Mouse (Mus musculus): ENCODE measurements around the gene Klk1b3. TPM values are rescaled to one million over a fixed set of nuclear protein-coding genes. Genes with fewer than 3 reads are reported as not detected.

Klk1b3 gene
- polyA plus RNA-seq, 1 experiment from 2014 or later: not detected

Other genes with a start within 250 kb of the Klk1b3 start
- gene Klk1b8, start 247.5 kb upstream of the Klk1b3 start, polyA plus RNA-seq (2015; fragmentation: Nextera tagmentation; extraction: Ambion mirVana): not detected in 2 replicates
- gene Klk1b1, start 231.4 kb upstream of the Klk1b3 start, polyA plus RNA-seq (2015; fragmentation: Nextera tagmentation; extraction: Ambion mirVana): not detected in 2 replicates
- not detected in 2 replicates for gene Klk1b9, start 222.1 kb upstream of the Klk1b3 start, polyA plus RNA-seq (2015; fragmentation: Nextera tagmentation; extraction: Ambion mirVana)
- gene Klk1b11, start 202.3 kb upstream of the Klk1b3 start, polyA plus RNA-seq (2015; fragmentation: Nextera tagmentation; extraction: Ambion mirVana): not detected in 2 replicates
- gene Klk1b26, start 186.0 kb upstream of the Klk1b3 start, polyA plus RNA-seq (2015; fragmentation: Nextera tagmentation; extraction: Ambion mirVana): 0.12 and 0.14 TPM in 2 replicates
- not detected in 2 replicates for gene Klk1b27, start 145.9 kb upstream of the Klk1b3 start, polyA plus RNA-seq (2015; fragmentation: Nextera tagmentation; extraction: Ambion mirVana)
- not detected in 2 replicates for gene Klk1b21, start 95.9 kb upstream of the Klk1b3 start, polyA plus RNA-seq (2015; fragmentation: Nextera tagmentation; extraction: Ambion mirVana)
- not detected in 2 replicates for gene Klk1b22, start 85.5 kb upstream of the Klk1b3 start, polyA plus RNA-seq (2015; fragmentation: Nextera tagmentation; extraction: Ambion mirVana)
- not detected in 2 replicates for gene Klk1b16, start 61.4 kb upstream of the Klk1b3 start, polyA plus RNA-seq (2015; fragmentation: Nextera tagmentation; extraction: Ambion mirVana)
- gene Klk1b24, start 10.0 kb upstream of the Klk1b3 start, polyA plus RNA-seq (2015; fragmentation: Nextera tagmentation; extraction: Ambion mirVana): not detected in 2 replicates
- not detected in 2 replicates for gene Klk1b4, start 9.2 kb downstream of the Klk1b3 start, polyA plus RNA-seq (2015; fragmentation: Nextera tagmentation; extraction: Ambion mirVana)
- gene Klk1b5, start 17.8 kb downstream of the Klk1b3 start, polyA plus RNA-seq (2015; fragmentation: Nextera tagmentation; extraction: Ambion mirVana): not detected in 2 replicates
- 0.16 TPM in 1 of 2 replicates, not detected in the other for gene Klk1, start 27.2 kb downstream of the Klk1b3 start, polyA plus RNA-seq (2015; fragmentation: Nextera tagmentation; extraction: Ambion mirVana)
- gene Gm36864, start 38.0 kb downstream of the Klk1b3 start, polyA plus RNA-seq (2015; fragmentation: Nextera tagmentation; extraction: Ambion mirVana): 0.07 TPM in 1 of 2 replicates, not detected in the other
- 0.94 and 1.2 TPM in 2 replicates for gene 1700028J19Rik, start 48.5 kb downstream of the Klk1b3 start, polyA plus RNA-seq (2015; fragmentation: Nextera tagmentation; extraction: Ambion mirVana)
- gene 2410002F23Rik, start 48.5 kb downstream of the Klk1b3 start, polyA plus RNA-seq (2015; fragmentation: Nextera tagmentation; extraction: Ambion mirVana): 28.0 and 30.3 TPM in 2 replicates
- gene Acp4, start 59.2 kb downstream of the Klk1b3 start, polyA plus RNA-seq (2015; fragmentation: Nextera tagmentation; extraction: Ambion mirVana): 0.14 TPM in 1 of 2 replicates, not detected in the other
- not detected in 2 replicates for gene Gm15517, start 63.3 kb downstream of the Klk1b3 start, polyA plus RNA-seq (2015; fragmentation: Nextera tagmentation; extraction: Ambion mirVana)
- gene Clec11a, start 108.7 kb downstream of the Klk1b3 start, polyA plus RNA-seq (2015; fragmentation: Nextera tagmentation; extraction: Ambion mirVana): 0.54 and 0.63 TPM in 2 replicates
- 0.05 and 0.06 TPM in 2 replicates for gene Shank1, start 112.1 kb downstream of the Klk1b3 start, polyA plus RNA-seq (2015; fragmentation: Nextera tagmentation; extraction: Ambion mirVana)
- gene Syt3, start 185.9 kb downstream of the Klk1b3 start, polyA plus RNA-seq (2015; fragmentation: Nextera tagmentation; extraction: Ambion mirVana): not detected in 2 replicates
- gene 1700008O03Rik, start 187.6 kb downstream of the Klk1b3 start, polyA plus RNA-seq (2015; fragmentation: Nextera tagmentation; extraction: Ambion mirVana): 0.16 TPM in 1 of 2 replicates, not detected in the other
- 0.03 TPM in 1 of 2 replicates, not detected in the other for gene Lrrc4b, start 230.8 kb downstream of the Klk1b3 start, polyA plus RNA-seq (2015; fragmentation: Nextera tagmentation; extraction: Ambion mirVana)

All from liver, embryonic 15.5 days (tissue).